9 mouse cellular contexts compared by ENCODE assay signal in genomic region chr1:120197189-120197588, GRCm38 (mm10).
A peak's percentile ranks its signal among the peaks of the same experiment; 100 is the strongest.
DNase-seq lines count a peak whose midpoint lies in the region; ATAC-seq lines count a peak whose summit lies in the region.
"Had no signal": no experiment of that assay in that cellular context is flagged by ENCODE, and none has a peak within 500 bp of the region (broad histone marks: within the 10 kb centered on the region; RNA-seq: fewer than 3 reads in every experiment).

No protein-coding gene starts in this region.

- H3K27me3 ChIP-seq in forebrain, embryonic 16.5 days (replicated peaks; ENCODE audit: control insufficient read depth, insufficient read depth, low read length): no peaks in the 10 kb centered on the region
- H3K27me3 ChIP-seq in hindbrain, embryonic 14.5 days (ENCODE audit: control insufficient read depth, insufficient read depth, low read length): no peaks in the 10 kb centered on the region

- no peak overlapping the region for H3K27ac ChIP-seq in forebrain, embryonic 16.5 days (ENCODE audit: low read length)
- no peak overlapping the region for H3K27ac ChIP-seq in hindbrain, embryonic 14.5 days
- H3K27ac ChIP-seq: macrophage had no signal

- no peak overlapping the region for H3K9ac ChIP-seq in forebrain, embryonic 16.5 days (replicated peaks; ENCODE audit: low read depth, low read length)
- no peak overlapping the region for H3K9ac ChIP-seq in hindbrain, embryonic 14.5 days

- no peaks in the 10 kb centered on the region for H3K36me3 ChIP-seq in forebrain, embryonic 16.5 days (ENCODE audit: control insufficient read depth, insufficient read depth)
- H3K36me3 ChIP-seq in hindbrain, embryonic 14.5 days (replicated peaks; ENCODE audit: control insufficient read depth, insufficient read depth): no peaks in the 10 kb centered on the region

- H3K4me3 ChIP-seq in forebrain, embryonic 16.5 days (replicated peaks; ENCODE audit: low read length): no peak overlapping the region
- no peak overlapping the region for H3K4me3 ChIP-seq in hindbrain, embryonic 14.5 days (replicated peaks; ENCODE audit: low read length)

- ATAC-seq in forebrain, embryonic 16.5 days: peak; percentile 80
- peak; percentile 66 for ATAC-seq in hindbrain, embryonic 14.5 days (ENCODE audit: low FRiP score)
- peak; percentile 95 for ATAC-seq in megakaryocyte, adult 5-6 weeks (ENCODE audit: poor library complexity, severe bottlenecking)

- DNase-seq in MEL-GATA-1-ER (ENCODE audit: extremely low read depth, low read depth): peak; percentile 22
- peak; percentile 4 for DNase-seq in cerebellum, adult 11-12 months
- peak; percentile 82 for DNase-seq in hindbrain, embryonic 14.5 days (ENCODE audit: low spot score)
- peak; percentile 79 to 81 for DNase-seq in layer of hippocampus, postnatal 14 days (ENCODE audit: low spot score in 2 of 2)
- peak; percentile 84 to 86 for DNase-seq in right cerebral cortex, adult 2 months (ENCODE audit: low spot score in 2 of 2)
- DNase-seq in urinary bladder, adult 2 months (ENCODE audit: low spot score): peak; percentile 50

- no peaks in the 10 kb centered on the region for H3K9me3 ChIP-seq in forebrain, embryonic 16.5 days (ENCODE audit: control insufficient read depth, low read length)
- H3K9me3 ChIP-seq in hindbrain, embryonic 14.5 days (ENCODE audit: control insufficient read depth, low read length): no peaks in the 10 kb centered on the region

- no peaks in the 10 kb centered on the region for H3K4me1 ChIP-seq in forebrain, embryonic 16.5 days (replicated peaks; ENCODE audit: control insufficient read depth, insufficient read depth, low read length)
- H3K4me1 ChIP-seq in hindbrain, embryonic 14.5 days (replicated peaks; ENCODE audit: control insufficient read depth, insufficient read depth, low read length): no peaks in the 10 kb centered on the region

- WGBS in forebrain, embryonic 16.5 days: 20% methylated on average over 5 of the region's 5 CpGs
- WGBS in hindbrain, embryonic 14.5 days: 20% methylated on average over 5 of the region's 5 CpGs

- H3K4me2 ChIP-seq in forebrain, embryonic 16.5 days (ENCODE audit: low read length): no peak overlapping the region
- no peak overlapping the region for H3K4me2 ChIP-seq in hindbrain, embryonic 14.5 days (replicated peaks)

Comparison
In these comparisons a context has a peak if more than half of its experiments do, and no peak if none do; other contexts are left out.
1. DNase-seq: peak in every context shown above with its lines; median percentile 85 in right cerebral cortex, adult 2 months; 82 in hindbrain, embryonic 14.5 days; 80 in layer of hippocampus, postnatal 14 days; 50 in urinary bladder, adult 2 months; 22 in MEL-GATA-1-ER; 4 in cerebellum, adult 11-12 months.